Mouse (Mus musculus): Measurements from ENCODE around the gene Rsbn1. TPM values are rescaled to one million over a fixed set of nuclear protein-coding genes. Genes with fewer than 3 reads are reported as not detected.
A peak's percentile ranks its signal among the peaks of the same experiment; 100 is the strongest.

Gene Rsbn1
- total and polyA plus RNA-seq, 2 experiments from 2014 or later = 4.7 to 5.2 TPM

DNA sequence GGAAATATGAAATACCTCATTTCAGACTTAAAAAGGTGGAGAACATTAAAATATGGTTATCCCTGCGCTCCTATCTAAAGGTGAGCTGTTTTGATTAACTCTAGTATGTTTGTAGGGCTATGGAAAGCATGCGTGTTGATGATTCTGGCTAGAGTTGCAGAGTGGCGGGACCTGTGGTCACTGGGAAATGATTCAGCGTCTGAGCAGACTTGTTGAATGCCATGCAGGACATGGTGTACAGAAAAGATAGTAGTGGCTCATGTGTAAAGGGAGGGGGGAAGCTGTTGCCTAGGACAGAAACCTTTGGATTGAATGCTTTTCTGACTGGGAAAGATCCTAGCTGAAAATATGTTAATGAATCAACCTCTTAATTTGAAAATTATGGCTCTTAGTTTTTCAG lies 84.8 kb downstream of the Rsbn1 start:
- Histone ChIP-seq H3K4me2 (ENCODE audit: low read depth, low read length) (no peak overlapping the region), H3K9ac (replicated peaks; ENCODE audit: low read depth, low read length) (no peak overlapping the region), H3K4me1 (ENCODE audit: control insufficient read depth, insufficient read depth) (no peaks in the 10 kb centered on the region), H3K9me3 (replicated peaks; ENCODE audit: control insufficient read depth, low read length) (no peaks in the 10 kb centered on the region), H3K36me3 (replicated peaks; ENCODE audit: control insufficient read depth, insufficient read depth, low read length) (peaks cover 35% of the 10 kb centered on the region), H3K4me3 (ENCODE audit: low read depth, low read length) (no peak overlapping the region), H3K27me3 (ENCODE audit: control insufficient read depth, insufficient read depth, low read length) (no peaks in the 10 kb centered on the region), H3K27ac (ENCODE audit: low read depth) (no peak overlapping the region)
- WGBS = 92% methylated on average over 4 of the region's 4 CpGs
- DNase-seq (ENCODE audit: low spot score) (no peak), ATAC-seq (ENCODE audit: insufficient read depth, low read depth) (no peak)
- TF ChIP-seq CTCF (IDR thresholded peaks at IDR 0.05; ENCODE audit: low read depth) (no peak), EP300 (IDR thresholded peaks at IDR 0.05; ENCODE audit: low read depth) (no peak)

DNA sequence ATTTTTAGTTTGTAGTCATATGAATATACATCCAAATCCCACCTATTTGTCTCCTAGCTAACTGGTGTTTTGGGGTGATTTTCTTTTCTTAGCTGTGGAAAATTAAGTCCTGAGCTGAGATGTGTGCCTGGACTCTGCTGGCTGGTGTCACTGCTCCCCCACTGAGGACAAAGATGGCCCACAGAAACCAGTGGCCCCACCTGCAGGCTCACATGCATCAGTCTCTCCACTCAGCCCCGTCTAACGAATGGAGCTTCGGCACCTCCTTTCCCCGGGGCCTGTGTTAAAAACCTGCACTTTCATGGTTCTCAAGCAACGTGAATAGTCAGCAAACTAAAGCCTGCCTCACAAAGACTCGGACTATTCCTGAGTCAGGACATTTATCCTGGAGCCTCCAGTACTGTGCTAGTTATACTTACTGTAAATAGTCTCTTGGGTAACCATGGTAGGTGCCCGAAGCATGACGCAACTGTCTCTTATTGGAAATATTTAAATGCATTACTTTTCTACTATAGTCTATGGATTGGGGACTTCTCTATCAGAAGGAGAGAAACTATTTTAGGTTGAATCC lies 93.1 kb downstream of the Rsbn1 start:
- ATAC-seq (ENCODE audit: insufficient read depth, low read depth) (0 out of 2 replicates have a peak, but pooled peaks have one; percentile 25), DNase-seq (ENCODE audit: low spot score) (no peak)
- no peak overlapping the region for H3K4me3 ChIP-seq (ENCODE audit: low read depth, low read length)
- no peaks in the 10 kb centered on the region for H3K27me3 ChIP-seq (ENCODE audit: control insufficient read depth, insufficient read depth, low read length)
- no peak overlapping the region for H3K27ac ChIP-seq (ENCODE audit: low read depth)
- no peak overlapping the region for H3K4me2 ChIP-seq (ENCODE audit: low read depth, low read length)
- H3K36me3 ChIP-seq (replicated peaks; ENCODE audit: control insufficient read depth, insufficient read depth, low read length) = peaks cover 46% of the 10 kb centered on the region
- WGBS = 84% methylated on average over 8 of the region's 8 CpGs
- no peak for TF ChIP-seq EP300 (IDR thresholded peaks at IDR 0.05; ENCODE audit: low read depth)
- TF ChIP-seq CTCF (IDR thresholded peaks at IDR 0.05; ENCODE audit: low read depth) = no peak
- no peaks in the 10 kb centered on the region for H3K9me3 ChIP-seq (replicated peaks; ENCODE audit: control insufficient read depth, low read length)
- no peak overlapping the region for H3K9ac ChIP-seq (replicated peaks; ENCODE audit: low read depth, low read length)
- H3K4me1 ChIP-seq (ENCODE audit: control insufficient read depth, insufficient read depth) = no peaks in the 10 kb centered on the region

DNA sequence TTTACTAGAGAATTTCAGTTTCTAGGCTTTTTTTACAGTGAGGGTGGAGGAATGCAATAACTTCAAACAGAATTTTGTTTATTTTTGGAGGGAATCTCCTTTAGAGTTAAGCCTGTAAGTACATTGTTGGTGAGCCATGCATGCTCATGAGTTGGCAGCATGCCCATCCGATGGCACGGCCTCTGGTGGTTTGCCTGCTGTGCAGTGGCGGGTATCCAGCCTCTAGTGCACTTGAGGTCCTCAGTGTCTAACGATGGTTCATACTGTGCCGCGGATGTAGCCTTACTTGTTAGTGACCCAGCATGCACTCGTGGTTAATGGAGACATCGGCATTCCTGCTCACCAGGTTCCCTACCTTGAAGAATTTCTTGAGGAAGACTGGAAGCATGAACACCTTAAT lies 93.6 kb downstream of the Rsbn1 start:
- no peak for TF ChIP-seq EP300 (IDR thresholded peaks at IDR 0.05; ENCODE audit: low read depth)
- peak; percentile 24; the same call in 1 of the 2 replicates for TF ChIP-seq CTCF (IDR thresholded peaks at IDR 0.05; ENCODE audit: low read depth)
- ATAC-seq (ENCODE audit: insufficient read depth, low read depth) (peak; percentile 79), DNase-seq (ENCODE audit: low spot score) (peak; percentile 32)
- Histone ChIP-seq H3K36me3 (replicated peaks; ENCODE audit: control insufficient read depth, insufficient read depth, low read length) (peaks cover 51% of the 10 kb centered on the region), H3K4me2 (ENCODE audit: low read depth, low read length) (no peak overlapping the region), H3K9ac (replicated peaks; ENCODE audit: low read depth, low read length) (no peak overlapping the region), H3K4me3 (ENCODE audit: low read depth, low read length) (no peak overlapping the region), H3K4me1 (ENCODE audit: control insufficient read depth, insufficient read depth) (no peaks in the 10 kb centered on the region), H3K27ac (ENCODE audit: low read depth) (no peak overlapping the region), H3K27me3 (ENCODE audit: control insufficient read depth, insufficient read depth, low read length) (no peaks in the 10 kb centered on the region), H3K9me3 (replicated peaks; ENCODE audit: control insufficient read depth, low read length) (no peaks in the 10 kb centered on the region)
- WGBS = 42% methylated on average over 8 of the region's 8 CpGs

DNA sequence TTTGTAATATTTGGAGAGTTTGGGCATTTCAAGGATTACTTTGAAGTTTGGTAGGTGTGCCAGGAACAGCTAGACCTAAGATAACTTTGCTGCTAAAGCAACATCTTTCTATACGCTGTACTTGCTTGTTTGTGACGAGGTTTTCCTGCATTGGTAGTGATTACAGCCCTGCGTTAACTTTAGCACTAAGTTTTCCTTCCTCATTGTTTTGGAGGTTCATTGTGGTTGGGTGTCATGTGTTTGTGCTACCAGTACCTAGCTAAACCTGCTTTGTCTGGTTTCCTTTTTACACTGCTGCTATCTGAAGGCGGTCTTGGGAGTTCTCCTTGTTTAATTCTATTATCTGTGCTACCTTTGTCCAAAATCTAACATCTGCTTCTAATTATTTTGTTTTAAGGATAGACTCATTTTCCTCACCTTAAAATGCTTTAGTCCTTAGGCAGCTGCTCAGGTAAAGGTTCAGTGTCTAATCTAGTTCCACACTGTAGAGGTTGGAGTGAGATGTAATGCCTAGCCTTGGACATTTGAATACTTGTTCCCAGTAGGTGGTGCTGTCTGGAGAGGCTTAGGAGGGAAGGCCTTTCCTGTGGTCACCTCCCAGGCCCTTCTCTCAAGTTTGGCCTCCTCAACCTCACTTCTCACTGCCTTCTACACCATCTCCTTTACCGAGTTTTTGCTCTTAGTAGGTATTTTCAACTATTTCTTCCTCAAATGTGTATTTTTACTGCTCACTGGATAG lies 96.2 kb downstream of the Rsbn1 start:
- ATAC-seq (ENCODE audit: insufficient read depth, low read depth) (no peak), DNase-seq (ENCODE audit: low spot score) (no peak)
- H3K9me3 ChIP-seq (replicated peaks; ENCODE audit: control insufficient read depth, low read length) = no peaks in the 10 kb centered on the region
- H3K36me3 ChIP-seq (replicated peaks; ENCODE audit: control insufficient read depth, insufficient read depth, low read length) = peaks cover 51% of the 10 kb centered on the region
- 87% methylated on average over 5 of the region's 5 CpGs for WGBS
- no peaks in the 10 kb centered on the region for H3K4me1 ChIP-seq (ENCODE audit: control insufficient read depth, insufficient read depth)
- TF ChIP-seq CTCF (IDR thresholded peaks at IDR 0.05; ENCODE audit: low read depth) = peak; percentile 16; the same call in 1 of the 2 replicates
- TF ChIP-seq EP300 (IDR thresholded peaks at IDR 0.05; ENCODE audit: low read depth) = no peak
- H3K9ac ChIP-seq (replicated peaks; ENCODE audit: low read depth, low read length) = no peak overlapping the region
- H3K4me3 ChIP-seq (ENCODE audit: low read depth, low read length) = no peak overlapping the region
- H3K27me3 ChIP-seq (ENCODE audit: control insufficient read depth, insufficient read depth, low read length) = no peaks in the 10 kb centered on the region
- H3K4me2 ChIP-seq (ENCODE audit: low read depth, low read length) = no peak overlapping the region
- H3K27ac ChIP-seq (ENCODE audit: low read depth) = no peak overlapping the region

DNA sequence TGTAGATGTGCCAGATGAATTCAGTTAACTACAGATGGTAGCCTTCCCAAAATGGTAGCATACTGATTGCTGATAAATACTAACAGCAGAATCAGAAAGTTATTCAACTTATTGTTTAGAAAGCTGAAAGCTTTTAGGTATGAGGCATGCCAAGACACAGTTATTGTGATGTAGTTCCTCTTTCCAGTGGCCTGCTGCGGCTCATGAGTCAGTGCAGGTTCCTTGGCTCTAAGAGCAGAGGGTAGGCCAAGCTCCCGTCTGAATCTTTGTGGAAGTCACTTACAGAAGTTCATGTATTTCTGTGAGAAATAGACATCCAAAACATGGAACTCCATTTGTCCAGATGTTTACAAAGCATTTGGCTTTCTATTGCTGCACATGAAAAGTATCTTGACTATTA lies 98.1 kb downstream of the Rsbn1 start:
- 85% methylated on average over 2 of the region's 2 CpGs for WGBS
- Histone ChIP-seq H3K36me3 (replicated peaks; ENCODE audit: control insufficient read depth, insufficient read depth, low read length) (peaks cover 52% of the 10 kb centered on the region), H3K9me3 (replicated peaks; ENCODE audit: control insufficient read depth, low read length) (no peaks in the 10 kb centered on the region), H3K9ac (replicated peaks; ENCODE audit: low read depth, low read length) (no peak overlapping the region), H3K4me2 (ENCODE audit: low read depth, low read length) (no peak overlapping the region), H3K27me3 (ENCODE audit: control insufficient read depth, insufficient read depth, low read length) (no peaks in the 10 kb centered on the region), H3K27ac (ENCODE audit: low read depth) (no peak overlapping the region), H3K4me1 (ENCODE audit: control insufficient read depth, insufficient read depth) (no peaks in the 10 kb centered on the region), H3K4me3 (ENCODE audit: low read depth, low read length) (no peak overlapping the region)
- TF ChIP-seq EP300 (IDR thresholded peaks at IDR 0.05; ENCODE audit: low read depth) = no peak
- no peak for TF ChIP-seq CTCF (IDR thresholded peaks at IDR 0.05; ENCODE audit: low read depth)
- ATAC-seq (ENCODE audit: insufficient read depth, low read depth) (no peak), DNase-seq (ENCODE audit: low spot score) (no peak)

Other genes with a start within 250 kb of the Rsbn1 start
- gene Olfml3, start 176.1 kb upstream of the Rsbn1 start, total RNA-seq (2014; rRNA removed; ENCODE audit: low replicate concordance) = 14.0 and 20.5 TPM in 2 replicates
- gene Olfml3, start 176.1 kb upstream of the Rsbn1 start, polyA plus RNA-seq (2015; fragmentation: Nextera tagmentation; extraction: Ambion mirVana) = 10.6 and 11.4 TPM in 2 replicates
- not detected in 2 replicates for gene Gm10964, start 174.8 kb upstream of the Rsbn1 start, total RNA-seq (2014; rRNA removed; ENCODE audit: low replicate concordance)
- gene Gm10964, start 174.8 kb upstream of the Rsbn1 start, polyA plus RNA-seq (2015; fragmentation: Nextera tagmentation; extraction: Ambion mirVana) = not detected in 2 replicates
- gene Hipk1, start 122.6 kb upstream of the Rsbn1 start, total RNA-seq (2014; rRNA removed; ENCODE audit: low replicate concordance) = 56.9 and 61.1 TPM in 2 replicates
- gene Hipk1, start 122.6 kb upstream of the Rsbn1 start, polyA plus RNA-seq (2015; fragmentation: Nextera tagmentation; extraction: Ambion mirVana) = 6.1 and 7.0 TPM in 2 replicates
- 3.5 and 3.9 TPM in 2 replicates for gene Dclre1b, start 104.7 kb upstream of the Rsbn1 start, total RNA-seq (2014; rRNA removed; ENCODE audit: low replicate concordance)
- 13.5 and 14.2 TPM in 2 replicates for gene Dclre1b, start 104.7 kb upstream of the Rsbn1 start, polyA plus RNA-seq (2015; fragmentation: Nextera tagmentation; extraction: Ambion mirVana)
- 14.5 and 38.1 TPM in 2 replicates for gene Ap4b1, start 104.6 kb upstream of the Rsbn1 start, total RNA-seq (2014; rRNA removed; ENCODE audit: low replicate concordance)
- gene Ap4b1, start 104.6 kb upstream of the Rsbn1 start, polyA plus RNA-seq (2015; fragmentation: Nextera tagmentation; extraction: Ambion mirVana) = 14.5 and 14.9 TPM in 2 replicates
- gene Gm43064, start 104.5 kb upstream of the Rsbn1 start, total RNA-seq (2014; rRNA removed; ENCODE audit: low replicate concordance) = 0.50 TPM in 1 of 2 replicates, not detected in the other
- gene Gm43064, start 104.5 kb upstream of the Rsbn1 start, polyA plus RNA-seq (2015; fragmentation: Nextera tagmentation; extraction: Ambion mirVana) = 0.37 TPM in 1 of 2 replicates, not detected in the other
- not detected in 2 replicates for gene Bcl2l15, start 81.5 kb upstream of the Rsbn1 start, total RNA-seq (2014; rRNA removed; ENCODE audit: low replicate concordance)
- gene Bcl2l15, start 81.5 kb upstream of the Rsbn1 start, polyA plus RNA-seq (2015; fragmentation: Nextera tagmentation; extraction: Ambion mirVana) = 0.15 and 0.25 TPM in 2 replicates
- 0.11 TPM in 1 of 2 replicates, not detected in the other for gene Ptpn22, start 54.3 kb upstream of the Rsbn1 start, total RNA-seq (2014; rRNA removed; ENCODE audit: low replicate concordance)
- gene Ptpn22, start 54.3 kb upstream of the Rsbn1 start, polyA plus RNA-seq (2015; fragmentation: Nextera tagmentation; extraction: Ambion mirVana) = 0.77 and 0.84 TPM in 2 replicates
- 6.2 and 10.1 TPM in 2 replicates for gene Phtf1, start 54.0 kb downstream of the Rsbn1 start, total RNA-seq (2014; rRNA removed; ENCODE audit: low replicate concordance)
- 6.6 and 7.8 TPM in 2 replicates for gene Phtf1, start 54.0 kb downstream of the Rsbn1 start, polyA plus RNA-seq (2015; fragmentation: Nextera tagmentation; extraction: Ambion mirVana)

Measured in heart, postnatal 0 days (tissue).